In genomic region chr4:72201521-72201991, GRCm38 (mm10) we compare ENCODE assay signal across 8 mouse cellular contexts. TPM values are rescaled to one million over a fixed set of nuclear protein-coding genes. Genes with fewer than 3 reads are reported as not detected.
DNase-seq lines count a peak whose midpoint lies in the region; ATAC-seq and TF ChIP-seq lines count a peak whose summit lies in the region.

No protein-coding gene starts in this region.

- H3K9ac ChIP-seq in forebrain, embryonic 14.5 days (ENCODE audit: low read length): peak overlapping the region; percentile 57

- TF ChIP-seq POLR2A in small intestine, adult 2 months (IDR thresholded peaks at IDR 0.05; ENCODE audit: low read depth, low read length): no peak

- H3K4me2 ChIP-seq in forebrain, embryonic 14.5 days (ENCODE audit: low read length): peak overlapping the region; percentile 76

- intact Hi-C loops in heart, postnatal 25 days (cut with DNase I): no loop called here

- peak; percentile 66 for DNase-seq in forebrain, embryonic 14.5 days (ENCODE audit: low spot score)
- DNase-seq in heart, postnatal 25 days (ENCODE audit: low spot score): peak; percentile 6
- DNase-seq in left cerebral cortex, adult 11 months (ENCODE audit: low spot score): peak; percentile 29
- peak; percentile 43 for DNase-seq in lung, postnatal 25 days (ENCODE audit: low spot score)

- H3K4me1 ChIP-seq in erythroblast, embryonic 14.5 days (ENCODE audit: control insufficient read depth): peaks cover 45% of the 10 kb centered on the region
- H3K4me1 ChIP-seq in brown adipose tissue, adult 24 weeks (ENCODE audit: control insufficient read depth, insufficient read depth, insufficient read length, low read length): no peaks in the 10 kb centered on the region
- H3K4me1 ChIP-seq in forebrain, embryonic 14.5 days (ENCODE audit: control insufficient read depth, insufficient read depth, low read length): peaks cover 26% of the 10 kb centered on the region
- peaks cover 4% of the 10 kb centered on the region; the same call in 1 of the 2 replicates for H3K4me1 ChIP-seq in small intestine, adult 2 months (ENCODE audit: control insufficient read depth, insufficient read depth, insufficient read length, low read length)

- peak overlapping the region; percentile 74 for H3K4me3 ChIP-seq in erythroblast, embryonic 14.5 days (replicated peaks)
- peak overlapping the region; percentile 73 for H3K4me3 ChIP-seq in brown adipose tissue, adult 24 weeks (ENCODE audit: insufficient read depth, low read depth, low read length)
- peak overlapping the region; percentile 83 for H3K4me3 ChIP-seq in forebrain, embryonic 14.5 days (ENCODE audit: low read depth, low read length)
- peak overlapping the region; percentile 94 for H3K4me3 ChIP-seq in small intestine, adult 2 months (ENCODE audit: low read depth, low read length)

- H3K27me3 ChIP-seq in erythroblast, embryonic 14.5 days (ENCODE audit: control insufficient read depth): peaks cover 49% of the 10 kb centered on the region
- peaks cover 4% of the 10 kb centered on the region for H3K27me3 ChIP-seq in forebrain, embryonic 14.5 days (replicated peaks; ENCODE audit: control insufficient read depth, insufficient read depth, low read length)
- no peaks in the 10 kb centered on the region for H3K27me3 ChIP-seq in small intestine, adult 2 months (ENCODE audit: control insufficient read depth, insufficient read depth, low read length)

- no peak for ATAC-seq in erythroblast, adult 5-6 weeks (replicated peaks; ENCODE audit: low FRiP score, poor library complexity, severe bottlenecking)
- ATAC-seq in forebrain, embryonic 14.5 days: no peak; the same call in 1 of the 2 replicates

- H3K27ac ChIP-seq in brown adipose tissue, adult 24 weeks (replicated peaks; ENCODE audit: low read depth, low read length): peak overlapping the region; percentile 44
- peak overlapping the region; percentile 66; the same call in 1 of the 2 replicates for H3K27ac ChIP-seq in forebrain, embryonic 14.5 days (ENCODE audit: low read depth, low read length)
- peak overlapping the region; percentile 78 for H3K27ac ChIP-seq in small intestine, adult 2 months (ENCODE audit: insufficient read depth, low read depth, low read length)

- no peaks in the 10 kb centered on the region for H3K9me3 ChIP-seq in erythroblast, embryonic 14.5 days (ENCODE audit: control insufficient read depth, low read length)
- no peaks in the 10 kb centered on the region for H3K9me3 ChIP-seq in forebrain, embryonic 14.5 days (replicated peaks; ENCODE audit: control insufficient read depth, low read length)

- H3K36me3 ChIP-seq in erythroblast, embryonic 14.5 days (ENCODE audit: control insufficient read depth): peaks cover 11% of the 10 kb centered on the region
- no peaks in the 10 kb centered on the region for H3K36me3 ChIP-seq in forebrain, embryonic 14.5 days (ENCODE audit: control insufficient read depth, insufficient read depth, low read length)
- H3K36me3 ChIP-seq in small intestine, adult 2 months (ENCODE audit: control insufficient read depth, insufficient read depth, low read length): 0 out of 2 replicates have a peak, but pooled peaks cover 2% of the 10 kb centered on the region

- no peak for TF ChIP-seq CTCF in small intestine, adult 2 months (IDR thresholded peaks at IDR 0.05; ENCODE audit: extremely low read depth, insufficient read length, insufficient replicate concordance, low read depth, low read length)

- WGBS in forebrain, embryonic 14.5 days: under 1% methylated on average over 24 of the region's 24 CpGs
- under 1% methylated on average over 24 of the region's 24 CpGs for WGBS in small intestine, adult 2 months

RNA-seq across cellular contexts. Expression of gene Tle1, which starts 0.8 kb away (rescaled TPM):
- 0.30 and 0.34 TPM in 2 replicates for polyA plus RNA-seq in erythroblast, embryonic 14.5 days (2012)
- 8.6 TPM in 2 replicates for total RNA-seq in erythroblast, adult 5-6 weeks (2015; ENCODE audit: low replicate concordance)
- 2.9 and 3.1 TPM in 2 replicates for total RNA-seq in erythroblast, adult 5-6 weeks (2017; ENCODE audit: low replicate concordance)
- polyA plus RNA-seq in brown adipose tissue, adult 24 weeks (2012; ENCODE audit: insufficient read depth, insufficient read length, missing spikeins): 10.5 and 12.5 TPM in 2 replicates
- polyA plus RNA-seq in forebrain, embryonic 14.5 days (2014; fragmentation: Nextera tagmentation; extraction: Ambion mirVana): 38.7 and 41.2 TPM in 2 replicates
- total RNA-seq in heart, postnatal 25 days (2021): 10 to 100 TPM in 1 of 2 experiments, 1 to 10 TPM in 1; 7.9 to 10.1 TPM
- polyA plus RNA-seq in small intestine, adult 2 months (2012; rRNA removed): 20.1 and 57.0 TPM in 2 replicates

Comparison
In these comparisons a context has a peak if more than half of its experiments do, and no peak if none do; other contexts are left out.
1. DNase-seq: peak in every context shown above with its lines; median percentile 66 in forebrain, embryonic 14.5 days; 43 in lung, postnatal 25 days; 29 in left cerebral cortex, adult 11 months; 6 in heart, postnatal 25 days.